Mouse (Mus musculus): ENCODE measurements around the gene Med14. TPM values are rescaled to one million over a fixed set of nuclear protein-coding genes. Genes with fewer than 3 reads are reported as not detected.

Gene Med14
- polyA plus RNA-seq, 1 experiment = 10.9 TPM

GRCm38 (mm10) chrX:12716036-12716435, 45.8 kb downstream of the Med14 start:
- peaks cover 38% of the 10 kb centered on the region for H3K36me3 ChIP-seq (ENCODE audit: control insufficient read depth, insufficient read depth)
- H3K79me2 ChIP-seq (ENCODE audit: control insufficient read depth, insufficient read depth) = no peaks in the 10 kb centered on the region
- H3K4me3 ChIP-seq (ENCODE audit: insufficient read depth, poor library complexity, severe bottlenecking) = no peak overlapping the region
- no peaks in the 10 kb centered on the region for H3K27me3 ChIP-seq (ENCODE audit: control insufficient read depth, insufficient read depth, insufficient read length)
- no peak for TF ChIP-seq CTCF (IDR thresholded peaks at IDR 0.05; ENCODE audit: control insufficient read depth, insufficient read depth, insufficient read length)
- no peak for TF ChIP-seq CEBPB (IDR thresholded peaks at IDR 0.05; ENCODE audit: low read depth)
- no peak for TF ChIP-seq MAX (IDR thresholded peaks at IDR 0.05)
- no peak for TF ChIP-seq MYOG (IDR thresholded peaks at IDR 0.05; ENCODE audit: control insufficient read depth, extremely low read depth, insufficient read length)
- TF ChIP-seq FOSL1 (IDR thresholded peaks at IDR 0.05; ENCODE audit: insufficient read depth, low read length, poor library complexity, severe bottlenecking) = no peak
- no peak for TF ChIP-seq MYOD1 (IDR thresholded peaks at IDR 0.05; ENCODE audit: control insufficient read depth, insufficient read length, low read depth)
- no peak for TF ChIP-seq USF1 (IDR thresholded peaks at IDR 0.05; ENCODE audit: low read depth)
- no peak overlapping the region for H3ac ChIP-seq (ENCODE audit: control insufficient read depth, insufficient read length, low read depth)
- peaks cover 2% of the 10 kb centered on the region for H3K79me3 ChIP-seq (ENCODE audit: low read depth)

- H3K79me2 ChIP-seq (ENCODE audit: control insufficient read depth, insufficient read depth) = no peaks in the 10 kb centered on the region
- peaks cover 31% of the 10 kb centered on the region for H3K36me3 ChIP-seq (ENCODE audit: control insufficient read depth, insufficient read depth)
- H3K27me3 ChIP-seq (ENCODE audit: control insufficient read depth, insufficient read depth, insufficient read length) = no peaks in the 10 kb centered on the region
- TF ChIP-seq MYOG (IDR thresholded peaks at IDR 0.05; ENCODE audit: control insufficient read depth, extremely low read depth, insufficient read length) (no peak), CEBPB (IDR thresholded peaks at IDR 0.05; ENCODE audit: low read depth) (no peak), CTCF (IDR thresholded peaks at IDR 0.05; ENCODE audit: control insufficient read depth, insufficient read depth, insufficient read length) (no peak), MYOD1 (IDR thresholded peaks at IDR 0.05; ENCODE audit: control insufficient read depth, insufficient read length, low read depth) (no peak), USF1 (IDR thresholded peaks at IDR 0.05; ENCODE audit: low read depth) (no peak), FOSL1 (IDR thresholded peaks at IDR 0.05; ENCODE audit: insufficient read depth, low read length, poor library complexity, severe bottlenecking) (no peak), MAX (IDR thresholded peaks at IDR 0.05) (no peak)
- H3K79me3 ChIP-seq (ENCODE audit: low read depth) = no peaks in the 10 kb centered on the region
- H3ac ChIP-seq (ENCODE audit: control insufficient read depth, insufficient read length, low read depth) = no peak overlapping the region
- H3K4me3 ChIP-seq (ENCODE audit: insufficient read depth, poor library complexity, severe bottlenecking) = no peak overlapping the region
Observed at GRCm38 (mm10) chrX:12713796-12714195, 48.1 kb downstream of the Med14 start.

- no peak overlapping the region for H3ac ChIP-seq (ENCODE audit: control insufficient read depth, insufficient read length, low read depth)
- no peak overlapping the region for H3K4me3 ChIP-seq (ENCODE audit: insufficient read depth, poor library complexity, severe bottlenecking)
- H3K36me3 ChIP-seq (ENCODE audit: control insufficient read depth, insufficient read depth) = peaks cover 10% of the 10 kb centered on the region
- H3K79me2 ChIP-seq (ENCODE audit: control insufficient read depth, insufficient read depth) = no peaks in the 10 kb centered on the region
- no peaks in the 10 kb centered on the region for H3K79me3 ChIP-seq (ENCODE audit: low read depth)
- H3K27me3 ChIP-seq (ENCODE audit: control insufficient read depth, insufficient read depth, insufficient read length) = no peaks in the 10 kb centered on the region
- no peak for TF ChIP-seq MYOG (IDR thresholded peaks at IDR 0.05; ENCODE audit: control insufficient read depth, extremely low read depth, insufficient read length)
- TF ChIP-seq CTCF (IDR thresholded peaks at IDR 0.05; ENCODE audit: control insufficient read depth, insufficient read depth, insufficient read length) = no peak
- TF ChIP-seq USF1 (IDR thresholded peaks at IDR 0.05; ENCODE audit: low read depth) = no peak
- no peak for TF ChIP-seq MYOD1 (IDR thresholded peaks at IDR 0.05; ENCODE audit: control insufficient read depth, insufficient read length, low read depth)
- no peak for TF ChIP-seq CEBPB (IDR thresholded peaks at IDR 0.05; ENCODE audit: low read depth)
- no peak for TF ChIP-seq MAX (IDR thresholded peaks at IDR 0.05)
- no peak for TF ChIP-seq FOSL1 (IDR thresholded peaks at IDR 0.05; ENCODE audit: insufficient read depth, low read length, poor library complexity, severe bottlenecking)
Observed at GRCm38 (mm10) chrX:12686910-12687309, 75.0 kb downstream of the Med14 start.

GRCm38 (mm10) chrX:12686071-12686470, 75.8 kb downstream of the Med14 start:
- no peaks in the 10 kb centered on the region for H3K79me3 ChIP-seq (ENCODE audit: low read depth)
- TF ChIP-seq FOSL1 (IDR thresholded peaks at IDR 0.05; ENCODE audit: insufficient read depth, low read length, poor library complexity, severe bottlenecking) (no peak), CEBPB (IDR thresholded peaks at IDR 0.05; ENCODE audit: low read depth) (no peak), MAX (IDR thresholded peaks at IDR 0.05) (no peak), CTCF (IDR thresholded peaks at IDR 0.05; ENCODE audit: control insufficient read depth, insufficient read depth, insufficient read length) (no peak), MYOD1 (IDR thresholded peaks at IDR 0.05; ENCODE audit: control insufficient read depth, insufficient read length, low read depth) (no peak), MYOG (IDR thresholded peaks at IDR 0.05; ENCODE audit: control insufficient read depth, extremely low read depth, insufficient read length) (no peak), USF1 (IDR thresholded peaks at IDR 0.05; ENCODE audit: low read depth) (no peak)

GRCm38 (mm10) chrX:12677396-12677795, 84.5 kb downstream of the Med14 start:
- Histone ChIP-seq H3K4me3 (ENCODE audit: insufficient read depth, poor library complexity, severe bottlenecking) (no peak overlapping the region), H3K79me2 (ENCODE audit: control insufficient read depth, insufficient read depth) (peaks cover 7% of the 10 kb centered on the region), H3ac (ENCODE audit: control insufficient read depth, insufficient read length, low read depth) (no peak overlapping the region), H3K27me3 (ENCODE audit: control insufficient read depth, insufficient read depth, insufficient read length) (no peaks in the 10 kb centered on the region), H3K79me3 (ENCODE audit: low read depth) (no peaks in the 10 kb centered on the region), H3K36me3 (ENCODE audit: control insufficient read depth, insufficient read depth) (peaks cover 13% of the 10 kb centered on the region)
- TF ChIP-seq USF1 (IDR thresholded peaks at IDR 0.05; ENCODE audit: low read depth) (no peak), MAX (IDR thresholded peaks at IDR 0.05) (no peak), FOSL1 (IDR thresholded peaks at IDR 0.05; ENCODE audit: insufficient read depth, low read length, poor library complexity, severe bottlenecking) (no peak), MYOD1 (IDR thresholded peaks at IDR 0.05; ENCODE audit: control insufficient read depth, insufficient read length, low read depth) (no peak), CEBPB (IDR thresholded peaks at IDR 0.05; ENCODE audit: low read depth) (no peak), MYOG (IDR thresholded peaks at IDR 0.05; ENCODE audit: control insufficient read depth, extremely low read depth, insufficient read length) (no peak), CTCF (IDR thresholded peaks at IDR 0.05; ENCODE audit: control insufficient read depth, insufficient read depth, insufficient read length) (no peak)

More at GRCm38 (mm10) chrX:12686071-12686470, 75.8 kb downstream of the Med14 start:
- H3K4me3 ChIP-seq (ENCODE audit: insufficient read depth, poor library complexity, severe bottlenecking) = no peak overlapping the region
- peaks cover 10% of the 10 kb centered on the region for H3K36me3 ChIP-seq (ENCODE audit: control insufficient read depth, insufficient read depth)
- no peaks in the 10 kb centered on the region for H3K79me2 ChIP-seq (ENCODE audit: control insufficient read depth, insufficient read depth)
- no peak overlapping the region for H3ac ChIP-seq (ENCODE audit: control insufficient read depth, insufficient read length, low read depth)
- no peaks in the 10 kb centered on the region for H3K27me3 ChIP-seq (ENCODE audit: control insufficient read depth, insufficient read depth, insufficient read length)
